Mouse (Mus musculus): ENCODE results near the gene Ostf1. TPM values are rescaled to one million over a fixed set of nuclear protein-coding genes. Genes with fewer than 3 reads are reported as not detected.

Ostf1 gene
- polyA plus RNA-seq, 1 experiment from 2014 or later = 65.1 TPM

GRCm38 (mm10) chr19:18579012-18579358, 52.6 kb downstream of the Ostf1 start:
- Histone ChIP-seq H3K4me3 (no peak overlapping the region), H3K27me3 (replicated peaks) (no peaks in the 10 kb centered on the region), H3K4me2 (no peak overlapping the region), H3K9ac (no peak overlapping the region), H3K36me3 (peaks cover 8% of the 10 kb centered on the region; the same call in 1 of the 2 replicates), H3K4me1 (0 out of 2 replicates have a peak, but pooled peaks cover 4% of the 10 kb centered on the region), H3K27ac (no peak overlapping the region), H3K9me3 (replicated peaks) (no peaks in the 10 kb centered on the region)
- ATAC-seq = no peak
- WGBS (ENCODE audit: insufficient replicate concordance) = 82% methylated on average over 1 of the region's 1 CpGs

DNA sequence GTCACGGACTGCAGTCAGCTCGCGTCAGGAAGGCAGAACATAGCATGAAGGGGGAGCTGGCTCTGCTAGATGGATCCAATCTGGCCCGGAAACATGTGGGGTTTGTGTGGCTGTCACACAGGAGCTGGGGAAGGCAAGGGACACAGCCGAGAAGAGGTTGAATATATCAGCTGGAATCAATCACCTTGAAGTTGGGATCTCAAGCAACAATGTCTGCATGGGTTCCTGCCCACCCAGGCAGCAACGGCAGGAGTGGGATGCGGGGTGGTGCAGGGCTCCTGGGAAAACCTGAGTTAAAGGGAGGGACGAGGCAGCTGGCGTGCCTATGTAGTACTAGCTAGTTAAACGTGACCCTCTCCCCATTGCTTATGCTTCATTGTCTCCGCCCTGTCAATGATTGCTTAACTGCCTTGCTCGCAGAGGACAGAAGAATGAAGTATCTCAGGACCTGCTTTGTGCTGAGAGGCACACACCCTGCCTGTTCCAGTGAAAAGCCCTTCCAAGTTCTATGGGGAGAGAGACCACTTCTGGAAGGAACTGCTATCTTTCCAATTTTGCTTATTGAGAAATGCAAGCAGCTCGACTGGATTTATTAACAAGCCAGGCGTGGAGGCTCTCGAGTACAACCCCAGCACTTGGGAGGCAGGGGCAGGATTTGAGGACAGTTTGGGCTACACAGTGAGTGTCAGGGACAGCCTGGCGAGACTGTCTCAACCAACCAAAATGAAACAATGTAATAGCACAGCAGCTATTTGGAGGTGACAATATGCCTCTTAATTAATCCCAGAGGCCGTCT, 53.2 kb downstream of the Ostf1 start:
- Histone ChIP-seq H3K9me3 (replicated peaks) (no peaks in the 10 kb centered on the region), H3K4me3 (no peak overlapping the region), H3K9ac (no peak overlapping the region), H3K27ac (no peak overlapping the region; the same call in 1 of the 2 replicates), H3K27me3 (replicated peaks) (no peaks in the 10 kb centered on the region), H3K4me1 (0 out of 2 replicates have a peak, but pooled peaks cover 4% of the 10 kb centered on the region), H3K4me2 (no peak overlapping the region), H3K36me3 (peaks cover 6% of the 10 kb centered on the region; the same call in 1 of the 2 replicates)
- 70% methylated on average over 17 of the region's 17 CpGs for WGBS (ENCODE audit: insufficient replicate concordance)
- no peak for ATAC-seq

DNA sequence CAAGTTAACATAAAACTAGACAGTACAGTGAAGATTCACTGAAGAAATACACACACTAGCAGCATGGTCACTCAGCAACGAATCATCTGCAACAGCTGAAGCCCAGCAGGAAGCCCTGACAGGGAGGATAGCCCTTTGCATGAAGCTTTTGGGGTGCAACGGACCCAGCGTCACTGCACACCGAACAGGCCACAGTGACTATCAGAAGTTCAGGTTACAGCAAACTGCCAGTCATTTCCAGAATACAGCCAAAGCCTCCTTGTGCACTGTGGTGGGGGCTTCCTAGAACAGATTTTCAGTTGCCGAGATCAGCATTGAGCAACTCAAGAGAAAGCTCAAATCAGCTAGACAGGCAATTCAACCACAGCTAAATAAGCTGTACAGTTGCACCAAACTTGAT, 54.3 kb downstream of the Ostf1 start:
- no peaks in the 10 kb centered on the region for H3K4me1 ChIP-seq
- H3K4me3 ChIP-seq = no peak overlapping the region
- no peak overlapping the region for H3K27ac ChIP-seq
- no peak overlapping the region for H3K9ac ChIP-seq
- WGBS (ENCODE audit: insufficient replicate concordance) = 65% methylated on average over 5 of the region's 5 CpGs
- H3K27me3 ChIP-seq (replicated peaks) = no peaks in the 10 kb centered on the region
- no peaks in the 10 kb centered on the region for H3K9me3 ChIP-seq (replicated peaks)
- no peak overlapping the region for H3K4me2 ChIP-seq
- ATAC-seq = no peak
- 0 out of 2 replicates have a peak, but pooled peaks cover 5% of the 10 kb centered on the region for H3K36me3 ChIP-seq

DNA sequence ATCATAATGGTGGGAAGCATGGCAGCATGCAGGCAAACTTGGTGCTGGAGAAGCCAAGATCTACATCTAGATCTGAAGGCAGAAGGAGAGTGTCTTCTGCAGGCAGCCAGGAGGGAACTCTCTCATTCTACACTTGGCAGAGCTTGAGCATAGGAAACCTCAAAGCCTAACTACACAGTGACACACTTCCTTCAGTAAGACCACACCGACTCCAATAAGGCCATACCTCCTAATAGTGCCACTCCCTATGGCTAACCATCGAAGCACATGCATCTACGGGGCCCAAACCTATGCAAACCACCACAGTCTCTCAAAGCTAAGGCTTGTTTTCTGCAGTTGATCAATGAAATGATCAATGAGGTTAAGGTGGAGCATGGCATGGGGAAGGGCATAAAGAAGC, 55.7 kb downstream of the Ostf1 start:
- Histone ChIP-seq H3K4me1 (no peaks in the 10 kb centered on the region), H3K27ac (no peak overlapping the region), H3K9me3 (replicated peaks) (no peaks in the 10 kb centered on the region), H3K4me3 (no peak overlapping the region), H3K9ac (no peak overlapping the region), H3K27me3 (replicated peaks) (no peaks in the 10 kb centered on the region), H3K4me2 (no peak overlapping the region), H3K36me3 (no peaks in the 10 kb centered on the region)
- ATAC-seq = no peak
- 46% methylated on average over 3 of the region's 3 CpGs for WGBS (ENCODE audit: insufficient replicate concordance)

- Histone ChIP-seq H3K36me3 (no peaks in the 10 kb centered on the region), H3K27ac (no peak overlapping the region), H3K9me3 (replicated peaks) (no peaks in the 10 kb centered on the region), H3K4me2 (no peak overlapping the region), H3K4me1 (no peaks in the 10 kb centered on the region), H3K27me3 (replicated peaks) (no peaks in the 10 kb centered on the region), H3K4me3 (no peak overlapping the region), H3K9ac (no peak overlapping the region)
- ATAC-seq = no peak
- 74% methylated on average over 5 of the region's 5 CpGs for WGBS (ENCODE audit: insufficient replicate concordance)
Measured at GRCm38 (mm10) chr19:18573907-18574306, 57.7 kb downstream of the Ostf1 start.

GRCm38 (mm10) chr19:18573443-18573842, 58.2 kb downstream of the Ostf1 start:
- WGBS (ENCODE audit: insufficient replicate concordance) = 73% methylated on average over 3 of the region's 3 CpGs
- Histone ChIP-seq H3K9ac (no peak overlapping the region), H3K4me2 (no peak overlapping the region), H3K4me3 (no peak overlapping the region), H3K27ac (no peak overlapping the region), H3K4me1 (no peaks in the 10 kb centered on the region), H3K36me3 (no peaks in the 10 kb centered on the region), H3K27me3 (replicated peaks) (no peaks in the 10 kb centered on the region), H3K9me3 (replicated peaks) (no peaks in the 10 kb centered on the region)
- no peak for ATAC-seq

DNA sequence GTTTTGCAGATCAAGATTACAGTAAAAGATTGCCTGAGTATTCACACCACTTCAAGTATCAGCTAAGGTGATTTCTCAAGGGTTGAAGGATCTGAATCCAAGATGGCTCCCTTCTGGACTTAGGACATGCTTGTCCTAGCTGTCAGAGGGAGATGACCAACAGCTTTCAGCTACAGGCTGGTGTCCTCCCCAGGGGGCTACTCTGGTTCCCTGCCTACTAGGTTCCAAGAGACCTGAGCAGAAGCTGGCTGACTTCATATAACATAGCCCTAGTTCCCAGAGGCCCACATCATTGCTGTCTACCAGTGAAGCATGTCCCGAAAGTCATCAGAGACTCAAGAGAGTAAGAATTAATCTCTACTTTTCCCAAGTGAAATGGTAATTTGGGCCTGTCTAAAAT, 62.1 kb downstream of the Ostf1 start:
- Histone ChIP-seq H3K36me3 (no peaks in the 10 kb centered on the region), H3K27me3 (replicated peaks) (no peaks in the 10 kb centered on the region), H3K9ac (no peak overlapping the region), H3K27ac (no peak overlapping the region), H3K4me1 (no peaks in the 10 kb centered on the region), H3K4me2 (no peak overlapping the region), H3K4me3 (no peak overlapping the region), H3K9me3 (replicated peaks) (no peaks in the 10 kb centered on the region)
- no peak for ATAC-seq
- 68% methylated on average over 1 of the region's 1 CpGs for WGBS (ENCODE audit: insufficient replicate concordance)

- Histone ChIP-seq H3K27me3 (replicated peaks) (no peaks in the 10 kb centered on the region), H3K9ac (no peak overlapping the region), H3K4me1 (no peaks in the 10 kb centered on the region), H3K36me3 (no peaks in the 10 kb centered on the region), H3K27ac (no peak overlapping the region), H3K9me3 (replicated peaks) (no peaks in the 10 kb centered on the region), H3K4me3 (no peak overlapping the region), H3K4me2 (no peak overlapping the region)
- 62% methylated on average over 3 of the region's 3 CpGs for WGBS (ENCODE audit: insufficient replicate concordance)
- ATAC-seq = no peak
Measured at GRCm38 (mm10) chr19:18568828-18569430, 62.7 kb downstream of the Ostf1 start.

DNA sequence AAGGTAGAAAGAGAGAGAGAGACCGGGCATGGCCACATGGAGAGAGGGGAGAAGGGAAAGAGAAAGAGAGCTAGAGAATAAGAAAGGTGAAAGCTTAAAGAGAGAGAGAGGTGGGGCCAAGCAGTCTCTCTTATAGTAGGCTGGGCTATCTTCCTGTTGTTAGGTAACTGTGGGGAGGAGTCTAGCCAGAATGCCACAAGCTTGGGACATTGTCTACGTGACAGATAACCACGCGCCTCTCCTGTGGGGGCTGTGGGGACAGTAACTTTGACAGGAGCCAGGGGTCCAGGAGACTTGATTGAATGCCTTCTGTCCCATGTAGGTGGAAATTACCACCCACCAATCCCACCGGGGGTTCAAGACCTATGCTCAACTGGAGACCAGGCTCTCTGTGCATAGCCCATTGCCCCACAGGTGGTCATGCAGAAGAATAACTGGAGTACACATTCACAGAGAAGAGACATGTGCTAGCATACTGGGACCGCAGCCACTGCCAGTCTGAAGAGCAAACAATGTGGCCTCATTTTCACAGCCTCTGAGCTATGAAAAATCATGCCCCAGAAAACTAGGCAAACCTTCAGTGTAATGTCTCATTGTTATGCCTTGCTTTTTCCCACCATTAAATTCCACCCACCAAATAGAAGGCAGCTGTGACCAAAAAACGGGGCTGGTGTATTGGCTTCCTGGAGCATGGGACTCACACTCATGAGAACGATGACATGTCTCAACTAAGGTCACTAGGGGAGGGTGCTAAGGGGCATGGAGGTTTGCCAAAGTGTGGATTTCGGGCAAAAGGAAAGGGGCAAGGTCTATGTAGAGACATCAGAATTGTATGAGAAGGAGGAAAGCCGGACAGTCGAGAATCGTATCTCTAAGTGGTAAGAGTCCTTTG, 63.4 kb downstream of the Ostf1 start:
- Histone ChIP-seq H3K4me2 (no peak overlapping the region), H3K4me1 (no peaks in the 10 kb centered on the region), H3K36me3 (no peaks in the 10 kb centered on the region), H3K4me3 (no peak overlapping the region), H3K27ac (no peak overlapping the region), H3K9ac (no peak overlapping the region), H3K9me3 (replicated peaks) (no peaks in the 10 kb centered on the region), H3K27me3 (replicated peaks) (no peaks in the 10 kb centered on the region)
- WGBS (ENCODE audit: insufficient replicate concordance) = 72% methylated on average over 12 of the region's 12 CpGs
- no peak for ATAC-seq

- H3K27me3 ChIP-seq (replicated peaks) = no peaks in the 10 kb centered on the region
- no peak overlapping the region for H3K9ac ChIP-seq
- no peak overlapping the region for H3K4me3 ChIP-seq
- WGBS (ENCODE audit: insufficient replicate concordance) = 61% methylated on average over 11 of the region's 11 CpGs
- H3K4me1 ChIP-seq = no peaks in the 10 kb centered on the region
- no peak for ATAC-seq
- no peaks in the 10 kb centered on the region for H3K9me3 ChIP-seq (replicated peaks)
- H3K27ac ChIP-seq = no peak overlapping the region
- no peaks in the 10 kb centered on the region for H3K36me3 ChIP-seq
- no peak overlapping the region for H3K4me2 ChIP-seq
Measured at GRCm38 (mm10) chr19:18567501-18567900, 64.1 kb downstream of the Ostf1 start.

GRCm38 (mm10) chr19:18557708-18558107, 73.9 kb downstream of the Ostf1 start:
- no peak overlapping the region for H3K9ac ChIP-seq
- no peaks in the 10 kb centered on the region for H3K4me1 ChIP-seq
- H3K27ac ChIP-seq = no peak overlapping the region
- WGBS (ENCODE audit: insufficient replicate concordance) = 65% methylated on average over 1 of the region's 1 CpGs
- H3K4me3 ChIP-seq = no peak overlapping the region
- H3K27me3 ChIP-seq (replicated peaks) = no peaks in the 10 kb centered on the region
- no peaks in the 10 kb centered on the region for H3K36me3 ChIP-seq
- H3K4me2 ChIP-seq = no peak overlapping the region
- ATAC-seq = no peak
- no peaks in the 10 kb centered on the region for H3K9me3 ChIP-seq (replicated peaks)

DNA sequence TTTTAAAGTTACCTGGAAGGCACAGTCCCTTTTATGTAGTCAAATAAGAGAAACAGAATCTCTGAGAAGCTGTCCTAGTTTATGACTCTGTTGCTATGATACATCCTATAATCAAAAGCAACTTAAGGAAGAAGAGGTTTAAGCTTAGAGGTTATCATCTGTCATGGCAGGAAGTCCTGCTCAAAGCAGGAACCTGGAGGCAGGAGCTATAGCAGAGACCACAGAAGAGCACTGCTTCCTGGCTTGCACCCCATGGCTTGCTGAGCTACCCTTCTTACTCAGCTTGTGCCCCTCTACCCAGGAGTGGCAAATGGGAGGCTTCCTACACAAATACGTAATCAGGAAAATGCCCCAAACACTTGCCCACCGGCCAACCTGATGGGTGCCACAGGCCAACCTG, 76.0 kb downstream of the Ostf1 start:
- no peak overlapping the region for H3K9ac ChIP-seq
- H3K9me3 ChIP-seq (replicated peaks) = no peaks in the 10 kb centered on the region
- H3K4me3 ChIP-seq = no peak overlapping the region
- no peak for ATAC-seq
- H3K27me3 ChIP-seq (replicated peaks) = no peaks in the 10 kb centered on the region
- H3K36me3 ChIP-seq = no peaks in the 10 kb centered on the region
- no peak overlapping the region for H3K4me2 ChIP-seq
- 64% methylated on average over 2 of the region's 2 CpGs for WGBS (ENCODE audit: insufficient replicate concordance)
- H3K27ac ChIP-seq = no peak overlapping the region
- H3K4me1 ChIP-seq = no peaks in the 10 kb centered on the region
